Mouse (Mus musculus): ENCODE measurements around the gene Nelfb. TPM values are rescaled to one million over a fixed set of nuclear protein-coding genes. Genes with fewer than 3 reads are reported as not detected.
"Not testable (repeated sequence)": the region's sequence is repeated elsewhere in the genome, so short reads cannot be mapped to it uniquely, and the experiment has no call there.

The Nelfb gene
- polyA plus RNA-seq (2012; rRNA removed) = 62.6 and 70.5 TPM in 2 replicates

DNA sequence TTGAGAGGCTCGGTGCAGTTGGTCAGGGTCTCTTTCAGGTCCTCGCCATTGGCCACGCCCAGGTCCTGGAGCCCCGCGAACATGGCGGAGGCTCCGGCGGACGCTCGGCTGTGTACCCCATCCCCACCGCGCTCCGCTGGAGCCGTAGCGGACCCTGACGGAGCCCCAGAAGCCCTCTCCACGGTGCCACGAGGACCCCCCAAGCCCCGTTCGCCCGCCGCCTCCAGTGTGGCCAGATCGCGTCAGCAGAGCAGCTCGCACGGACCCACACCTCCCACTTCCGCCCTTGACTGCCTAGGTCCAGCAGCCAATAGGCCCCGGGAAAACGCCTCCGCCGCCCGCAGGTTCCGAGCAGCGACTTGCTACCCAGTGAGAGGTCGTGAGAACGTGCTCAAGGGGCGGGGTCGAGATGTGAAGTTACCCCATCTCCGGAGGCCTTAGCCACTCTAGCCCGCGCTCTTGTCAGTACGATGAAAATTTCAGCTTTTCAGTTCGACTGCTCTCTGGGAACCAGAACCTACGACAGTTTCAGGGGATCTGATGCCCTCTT is at the start of gene Nelfb:
Gene Nelfb (minus strand): TSS at position 369 of the 550 bp plus-strand sequence.
- peak within 1 kb of the TSS; percentile 92 for H3K27ac ChIP-seq (ENCODE audit: insufficient read depth, low read depth, low read length)
- H3K27me3 ChIP-seq (replicated peaks; ENCODE audit: control insufficient read depth, insufficient read depth, low read length) = no peaks in the 10 kb centered on the region
- under 1% methylated on average over 44 of the region's 44 CpGs for WGBS
- DNase-seq = peak; percentile 95
- TF ChIP-seq POLR2A (IDR thresholded peaks at IDR 0.05; ENCODE audit: low read depth, low read length) = peak; percentile 43
- no peak for TF ChIP-seq CTCF (conservative IDR thresholded peaks at IDR 0.05; ENCODE audit: insufficient read depth, insufficient read length, low read depth, low read length)
- H3K4me3 ChIP-seq (ENCODE audit: insufficient read depth, low read depth, low read length) = peak within 1 kb of the TSS; percentile 95
- H3K36me3 ChIP-seq (ENCODE audit: control insufficient read depth, insufficient read depth, low read length) = no peaks in the 10 kb centered on the region
- H3K4me1 ChIP-seq (ENCODE audit: control insufficient read depth, insufficient read depth, low read length) = peaks cover 31% of the 10 kb centered on the region

- H3K27me3 ChIP-seq (replicated peaks; ENCODE audit: control insufficient read depth, insufficient read depth, low read length) = no peaks in the 10 kb centered on the region
- WGBS = 55% methylated on average over 2 of the region's 2 CpGs
- H3K36me3 ChIP-seq (ENCODE audit: control insufficient read depth, insufficient read depth, low read length) = no peaks in the 10 kb centered on the region
- DNase-seq = no peak
- no peak overlapping the region for H3K4me3 ChIP-seq (ENCODE audit: insufficient read depth, low read depth, low read length)
- H3K27ac ChIP-seq (ENCODE audit: insufficient read depth, low read depth, low read length) = no peak overlapping the region
- TF ChIP-seq CTCF (conservative IDR thresholded peaks at IDR 0.05; ENCODE audit: insufficient read depth, insufficient read length, low read depth, low read length) (peak; percentile 46), POLR2A (IDR thresholded peaks at IDR 0.05; ENCODE audit: low read depth, low read length) (no peak)
- peaks cover 12% of the 10 kb centered on the region; the same call in 1 of the 2 replicates for H3K4me1 ChIP-seq (ENCODE audit: control insufficient read depth, insufficient read depth, low read length)
These were observed 47.6 kb upstream of the Nelfb start for GRCm38 (mm10) chr2:25258887-25259286.

GRCm38 (mm10) chr2:25257250-25257649 is 46.0 kb upstream of the Nelfb start:
- not testable (repeated sequence) for H3K27me3 ChIP-seq (replicated peaks; ENCODE audit: control insufficient read depth, insufficient read depth, low read length); H3K4me3 ChIP-seq (ENCODE audit: insufficient read depth, low read depth, low read length); H3K27ac ChIP-seq (ENCODE audit: insufficient read depth, low read depth, low read length); DNase-seq; H3K36me3 ChIP-seq (ENCODE audit: control insufficient read depth, insufficient read depth, low read length)
- 83% methylated on average over 5 of the region's 5 CpGs for WGBS
- H3K4me1 ChIP-seq (ENCODE audit: control insufficient read depth, insufficient read depth, low read length) = peaks cover 12% of the 10 kb centered on the region; the same call in 1 of the 2 replicates

- not testable (repeated sequence) for H3K4me1 ChIP-seq (ENCODE audit: control insufficient read depth, insufficient read depth, low read length); H3K27ac ChIP-seq (ENCODE audit: insufficient read depth, low read depth, low read length); H3K36me3 ChIP-seq (ENCODE audit: control insufficient read depth, insufficient read depth, low read length); H3K27me3 ChIP-seq (replicated peaks; ENCODE audit: control insufficient read depth, insufficient read depth, low read length)
- peak; percentile 39; the same call in 1 of the 2 replicates for TF ChIP-seq CTCF (conservative IDR thresholded peaks at IDR 0.05; ENCODE audit: insufficient read depth, insufficient read length, low read depth, low read length)
- peak; percentile 66 for DNase-seq
- H3K4me3 ChIP-seq (ENCODE audit: insufficient read depth, low read depth, low read length) = peak overlapping the region; percentile 89; the same call in 1 of the 2 replicates
- WGBS = 44% methylated on average over 12 of the region's 12 CpGs
These were observed 45.3 kb upstream of the Nelfb start for GRCm38 (mm10) chr2:25256443-25257109.

- TF ChIP-seq CTCF (conservative IDR thresholded peaks at IDR 0.05; ENCODE audit: insufficient read depth, insufficient read length, low read depth, low read length) = no peak
- TF ChIP-seq POLR2A (IDR thresholded peaks at IDR 0.05; ENCODE audit: low read depth, low read length) = peak; percentile 76
- H3K27me3 ChIP-seq (replicated peaks; ENCODE audit: control insufficient read depth, insufficient read depth, low read length) = no peaks in the 10 kb centered on the region
- peak; percentile 93 for DNase-seq
- WGBS = under 1% methylated on average over 39 of the region's 39 CpGs
- H3K4me1 ChIP-seq (ENCODE audit: control insufficient read depth, insufficient read depth, low read length) = peaks cover 9% of the 10 kb centered on the region; the same call in 1 of the 2 replicates
- H3K4me3 ChIP-seq (ENCODE audit: insufficient read depth, low read depth, low read length) = peak within 1 kb of the TSS; percentile 89
- no peaks in the 10 kb centered on the region for H3K36me3 ChIP-seq (ENCODE audit: control insufficient read depth, insufficient read depth, low read length)
- H3K27ac ChIP-seq (ENCODE audit: insufficient read depth, low read depth, low read length) = peak within 1 kb of the TSS; percentile 37
These were observed 44.0 kb upstream of the Nelfb start, which contains the start of gene Tmem203 for GRCm38 (mm10) chr2:25255284-25255779. Tmem203 (plus strand) TSS chr2:25255439.

GRCm38 (mm10) chr2:25252331-25252730 is 41.0 kb upstream of the Nelfb start:
- Histone ChIP-seq H3K36me3 (ENCODE audit: control insufficient read depth, insufficient read depth, low read length) (no peaks in the 10 kb centered on the region), H3K4me3 (ENCODE audit: insufficient read depth, low read depth, low read length) (no peak overlapping the region), H3K4me1 (ENCODE audit: control insufficient read depth, insufficient read depth, low read length) (peaks cover 9% of the 10 kb centered on the region; the same call in 1 of the 2 replicates), H3K27ac (ENCODE audit: insufficient read depth, low read depth, low read length) (no peak overlapping the region), H3K27me3 (replicated peaks; ENCODE audit: control insufficient read depth, insufficient read depth, low read length) (no peaks in the 10 kb centered on the region)
- WGBS = 92% methylated on average over 1 of the region's 1 CpGs
- peak; percentile 59 for DNase-seq
- TF ChIP-seq CTCF (conservative IDR thresholded peaks at IDR 0.05; ENCODE audit: insufficient read depth, insufficient read length, low read depth, low read length) (peak; percentile 65), POLR2A (IDR thresholded peaks at IDR 0.05; ENCODE audit: low read depth, low read length) (no peak)

All from kidney, adult 2 months (tissue).